21 mouse cellular contexts compared by ENCODE assay signal in the genomic region with DNA sequence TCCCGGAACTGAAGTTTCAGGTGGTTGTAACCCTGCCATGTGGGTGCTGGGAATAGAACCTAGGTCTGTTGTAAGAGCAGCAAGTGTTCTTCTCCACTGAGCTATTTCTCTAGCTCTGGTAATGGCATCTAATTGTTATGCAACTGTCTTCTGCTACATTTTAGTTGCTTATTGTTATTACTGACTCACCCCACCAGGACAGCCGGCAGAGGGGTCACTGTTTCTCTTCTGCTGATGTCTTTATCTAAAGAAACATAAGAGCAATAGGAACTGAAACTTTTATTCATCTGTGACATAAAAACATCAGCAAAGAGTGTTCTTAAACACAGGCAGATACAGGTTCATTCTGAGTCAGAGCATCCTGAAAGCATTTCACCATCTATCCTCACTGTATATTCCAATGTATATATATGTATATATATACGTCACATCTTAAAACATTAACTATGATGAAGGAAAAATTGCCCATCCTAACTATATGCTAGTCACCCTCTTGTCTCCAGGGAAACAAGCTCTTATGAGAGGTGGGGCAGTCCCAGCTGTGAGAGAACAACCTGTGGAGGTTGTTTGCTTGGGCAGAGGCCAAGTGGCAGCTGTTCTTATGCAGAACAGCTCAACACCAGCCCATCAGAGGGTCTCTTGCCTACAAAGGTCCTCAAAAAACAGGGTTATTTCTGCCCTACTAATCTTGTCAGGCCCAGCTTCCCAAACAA.
A peak's percentile ranks its signal among the peaks of the same experiment; 100 is the strongest.
DNase-seq lines count a peak whose midpoint lies in the region; ATAC-seq and TF ChIP-seq lines count a peak whose summit lies in the region.
"Had no signal": no experiment of that assay in that cellular context is flagged by ENCODE, and none has a peak within 500 bp of the region (broad histone marks: within the 10 kb centered on the region; RNA-seq: fewer than 3 reads in every experiment).

No protein-coding gene starts in this region.

- peaks cover 2% of the 10 kb centered on the region; the same call in 1 of the 2 replicates for H3K36me3 ChIP-seq in spleen, adult 2 months (ENCODE audit: control insufficient read depth, insufficient read depth, low read length)
- H3K36me3 ChIP-seq in splenic B cell, adult 2 months (ENCODE audit: control insufficient read depth, insufficient read depth, low read length, poor library complexity, severe bottlenecking) = peaks cover 3% of the 10 kb centered on the region
- H3K36me3 ChIP-seq: hindbrain, embryonic 15.5 days had no signal

- no peak overlapping the region for H3K27ac ChIP-seq in cerebellum, adult 2 months (ENCODE audit: insufficient read depth, low read length)
- H3K27ac ChIP-seq in layer of hippocampus, adult 2 months = peak overlapping the region; percentile 83; the same call in 1 of the 2 replicates
- peak overlapping the region; percentile 93 for H3K27ac ChIP-seq in spleen, adult 2 months (ENCODE audit: insufficient read depth, low read length)
- H3K27ac ChIP-seq: heart, adult 2 months; heart, embryonic 15.5 days; neural tube, embryonic 12.5 days; stomach, postnatal 0 days had no signal

- H3K4me1 ChIP-seq in cerebellum, adult 2 months (ENCODE audit: control insufficient read depth, insufficient read depth, low read length) = no peaks in the 10 kb centered on the region; the same call in 1 of the 2 replicates
- H3K4me1 ChIP-seq in spleen, adult 2 months (ENCODE audit: control insufficient read depth, insufficient read depth, insufficient read length) = peaks cover 16% of the 10 kb centered on the region; the same call in 1 of the 2 replicates

- H3K27me3 ChIP-seq in cerebellum, adult 2 months (ENCODE audit: control insufficient read depth, insufficient read depth, low read length) = no peaks in the 10 kb centered on the region
- H3K27me3 ChIP-seq in spleen, adult 2 months (ENCODE audit: control insufficient read depth, insufficient read depth, low read length) = no peaks in the 10 kb centered on the region
- H3K27me3 ChIP-seq in splenic B cell, adult 2 months (ENCODE audit: control insufficient read depth, insufficient read depth, low read length, poor library complexity, severe bottlenecking) = no peaks in the 10 kb centered on the region
- H3K27me3 ChIP-seq: embryonic facial prominence, embryonic 15.5 days; heart, embryonic 15.5 days; hindbrain, embryonic 15.5 days; neural tube, embryonic 12.5 days had no signal

- WGBS in cerebellum, adult 2 months = 92% methylated on average over 3 of the region's 3 CpGs
- WGBS in spleen, adult 2 months = 55% methylated on average over 3 of the region's 3 CpGs

- TF ChIP-seq POLR2A in cerebellum, adult 2 months (IDR thresholded peaks at IDR 0.05; ENCODE audit: borderline replicate concordance, insufficient read depth, low read length) = no peak
- no peak for TF ChIP-seq POLR2A in spleen, adult 2 months (IDR thresholded peaks at IDR 0.05; ENCODE audit: low read depth, low read length)

- TF ChIP-seq CTCF in cerebellum, adult 2 months (IDR thresholded peaks at IDR 0.05; ENCODE audit: borderline replicate concordance, insufficient read depth, low read depth, low read length) = no peak
- no peak for TF ChIP-seq CTCF in layer of hippocampus, adult 2 months (conservative IDR thresholded peaks at IDR 0.05)
- TF ChIP-seq CTCF in spleen, adult 2 months (IDR thresholded peaks at IDR 0.05; ENCODE audit: extremely low read depth, insufficient read depth, insufficient read length, insufficient replicate concordance) = no peak

- H3K4me3 ChIP-seq in cerebellum, adult 2 months (replicated peaks; ENCODE audit: insufficient read depth, low read depth, low read length) = no peak overlapping the region
- no peak overlapping the region for H3K4me3 ChIP-seq in layer of hippocampus, adult 2 months
- no peak overlapping the region for H3K4me3 ChIP-seq in spleen, adult 2 months (ENCODE audit: extremely low read depth, insufficient read depth, insufficient read length)
- H3K4me3 ChIP-seq: embryonic facial prominence, embryonic 15.5 days; heart, adult 2 months; heart, embryonic 15.5 days; hindbrain, embryonic 15.5 days; neural tube, embryonic 12.5 days had no signal

- DNase-seq in cerebellum, postnatal 10 days = peak; percentile 45
- DNase-seq in cerebellum, adult 2 months = no peak
- DNase-seq in layer of hippocampus, adult 2 months (ENCODE audit: low spot score in 2 of 2) = no peak
- no peak for DNase-seq in layer of hippocampus, postnatal 36 days
- peak; percentile 43 to 62 for DNase-seq in spleen, adult 2 months (ENCODE audit: low read depth in 1 of 2, low spot score in 2 of 2)
- no peak for DNase-seq in spleen, postnatal 4 days (ENCODE audit: low spot score in 2 of 2)
- DNase-seq in splenic B cell, adult 2 months (ENCODE audit: low read depth, low spot score) = peak; percentile 80
- DNase-seq: cerebellum, adult 11 months; cerebellum, postnatal 25 days; gastrocnemius, postnatal 10 days; kidney, postnatal 36 days; layer of hippocampus, adult 9-11 months; lung, adult 2 months had no signal

- no peak for ATAC-seq in activated CD4-positive, CD25-positive, alpha-beta regulatory T cell, adult 4 months
- ATAC-seq: intestine, embryonic 16.5 days had no signal

Comparison
In these comparisons a context has a peak if more than half of its experiments do, and no peak if none do; other contexts are left out.
1. DNase-seq: peak in cerebellum, postnatal 10 days (2 of 2), spleen, adult 2 months (2 of 2) and splenic B cell, adult 2 months (single experiment); none in cerebellum, adult 2 months (0 of 2), layer of hippocampus, adult 2 months (0 of 2), layer of hippocampus, postnatal 36 days (0 of 2) and spleen, postnatal 4 days (0 of 2).